Mouse (Mus musculus) embryonic facial prominence, embryonic 15.5 days (tissue): ENCODE measurements around the gene Ubxn1. TPM values are rescaled to one million over a fixed set of nuclear protein-coding genes. Genes with fewer than 3 reads are reported as not detected.

ENCODE experiments used
- ATAC-seq: fragments of 200-750 bp; cut with Nextera tagmentation; 2 replicates; pipeline ENCODE4 v1.8.0; 2017; ENCODE audit warnings: low read depth, moderate TSS enrichment; ENCODE audit not compliant: insufficient number of reproducible peaks, low FRiP score, low TSS enrichment
- H3K27ac ChIP-seq: fragments of 300-500 bp; sonication (generic); replicated peaks from 2 replicates; pipeline ENCODE4 v1.5.1; 2015; ENCODE audit warnings: mild to moderate bottlenecking, inconsistent platforms
- H3K27me3 ChIP-seq: fragments of 300-500 bp; sonication (generic); 2 replicates; pipeline ENCODE4 v1.6.1; 2015; ENCODE audit warnings: inconsistent platforms
- H3K36me3 ChIP-seq: fragments of 300-500 bp; sonication (generic); 2 replicates; pipeline ENCODE4 v1.6.1; 2015; ENCODE audit warnings: mild to moderate bottlenecking, inconsistent platforms
- H3K4me1 ChIP-seq: fragments of 300-500 bp; sonication (generic); 2 replicates; pipeline ENCODE4 v1.6.1; 2015; ENCODE audit warnings: inconsistent platforms
- H3K4me2 ChIP-seq: fragments of 300-500 bp; sonication (generic); replicated peaks from 2 replicates; pipeline ENCODE4 v1.6.1; 2015; ENCODE audit warnings: mild to moderate bottlenecking, inconsistent platforms
- H3K4me3 ChIP-seq: fragments of 300-500 bp; sonication (generic); replicated peaks from 2 replicates; pipeline ENCODE4 v1.5.1; 2015; ENCODE audit warnings: mild to moderate bottlenecking, inconsistent platforms
- H3K9ac ChIP-seq: fragments of 300-500 bp; sonication (generic); 2 replicates; pipeline ENCODE4 v1.6.1; 2015; ENCODE audit warnings: inconsistent platforms
- H3K9me3 ChIP-seq: fragments of 300-500 bp; sonication (generic); replicated peaks from 2 replicates; pipeline ENCODE4 v1.6.1; 2016; ENCODE audit warnings: inconsistent platforms
- WGBS: fragments of 180-500 bp; shearing (Covaris S2); methylation state at CpG from one replicate; pipeline ENCODE4 v1.1.7; 2015; 5-methylcytosine and 5-hydroxymethylcytosine counted together
- microRNA-seq: library from miRNA; unstranded; fragments of <30 nt; microRNA quantifications from one replicate; pipeline ENCODE4, GENCODE M21; 2016; ENCODE audit warnings: borderline number of aligned reads
- polyA plus RNA-seq: library from polyadenylated mRNA; unstranded; fragments of >200 nt; fragmentation: Nextera tagmentation; extraction: Ambion mirVana; gene quantifications from 2 replicates; pipeline ENCODE4 v1.2.1, GENCODE M21; 2015

The Ubxn1 gene
- polyA plus RNA-seq, 1 experiment from 2014 or later = 177 TPM

- H3K36me3 ChIP-seq = peaks cover 100% of the 10 kb centered on the region
These were observed 40.5 kb downstream of the Ubxn1 start for GRCm38 (mm10) chr19:8911810-8912209.

GRCm38 (mm10) chr19:8914212-8914611, 42.9 kb downstream of the Ubxn1 start:
- H3K27me3 ChIP-seq = no peaks in the 10 kb centered on the region
- H3K36me3 ChIP-seq = peaks cover 80% of the 10 kb centered on the region
- H3K4me3 ChIP-seq = no peak overlapping the region
- no peak overlapping the region for H3K4me2 ChIP-seq
- H3K9me3 ChIP-seq = no peaks in the 10 kb centered on the region
- no peak overlapping the region for H3K9ac ChIP-seq
- no peak overlapping the region for H3K27ac ChIP-seq
- 92% methylated on average over 3 of the region's 3 CpGs for WGBS
- H3K4me1 ChIP-seq = no peaks in the 10 kb centered on the region
- no peak for ATAC-seq

More at GRCm38 (mm10) chr19:8911810-8912209, 40.5 kb downstream of the Ubxn1 start:
- 93% methylated on average over 5 of the region's 5 CpGs for WGBS
- Histone ChIP-seq H3K4me1 (no peaks in the 10 kb centered on the region), H3K9me3 (no peaks in the 10 kb centered on the region), H3K27me3 (no peaks in the 10 kb centered on the region), H3K9ac (no peak overlapping the region), H3K4me3 (no peak overlapping the region), H3K27ac (no peak overlapping the region), H3K4me2 (no peak overlapping the region)
- ATAC-seq = no peak

DNA sequence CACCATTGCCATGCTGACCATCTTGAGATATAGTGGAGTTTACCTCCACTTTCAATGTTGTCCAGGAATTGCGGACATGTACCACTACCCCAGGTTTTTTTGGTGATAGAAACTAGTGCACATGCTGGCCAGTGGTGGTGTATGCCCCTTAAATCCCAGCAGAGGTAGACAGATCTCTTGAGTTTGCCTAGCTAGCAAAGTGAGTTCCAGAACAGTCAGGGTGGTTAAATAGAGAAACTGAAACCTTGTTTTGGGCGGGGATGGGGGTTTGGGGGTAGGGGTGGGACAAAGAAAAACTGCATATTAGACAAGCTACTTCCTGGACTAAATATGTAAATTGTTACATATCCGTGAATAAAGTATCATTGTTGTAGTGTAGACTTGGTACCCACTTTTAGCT, 47.7 kb downstream of the Ubxn1 start:
- WGBS = 89% methylated on average over 3 of the region's 3 CpGs
- Histone ChIP-seq H3K27me3 (no peaks in the 10 kb centered on the region), H3K36me3 (peaks cover 34% of the 10 kb centered on the region), H3K4me1 (peaks cover 20% of the 10 kb centered on the region), H3K27ac (no peak overlapping the region), H3K9me3 (no peaks in the 10 kb centered on the region), H3K4me3 (no peak overlapping the region), H3K9ac (no peak overlapping the region), H3K4me2 (no peak overlapping the region)
- ATAC-seq = no peak

DNA sequence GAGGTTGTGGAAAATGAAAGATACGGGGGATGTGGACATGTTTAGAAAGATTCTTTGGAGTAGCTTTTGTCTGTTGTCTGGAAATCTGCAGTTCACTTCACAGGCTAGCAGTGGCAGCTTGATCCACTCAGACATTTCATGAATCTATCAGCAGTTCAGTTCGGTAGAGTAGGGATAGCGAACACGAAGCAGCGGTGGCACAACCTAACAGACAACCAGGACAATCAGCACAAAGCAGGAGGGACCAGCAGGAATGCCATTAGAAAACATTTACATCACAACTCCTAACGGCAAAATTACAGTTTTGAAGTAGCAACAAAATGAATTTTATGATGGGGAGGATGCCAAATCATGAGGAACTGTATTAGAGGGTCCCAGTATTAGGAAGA, 48.4 kb downstream of the Ubxn1 start:
- 66% methylated on average over 6 of the region's 6 CpGs for WGBS
- peak overlapping the region; percentile 76 for H3K9ac ChIP-seq
- H3K27me3 ChIP-seq = no peaks in the 10 kb centered on the region
- peak overlapping the region; percentile 75 for H3K4me2 ChIP-seq
- ATAC-seq = no peak
- peak overlapping the region; percentile 94 for H3K27ac ChIP-seq
- peak overlapping the region; percentile 82 for H3K4me3 ChIP-seq
- peaks cover 28% of the 10 kb centered on the region for H3K36me3 ChIP-seq
- peaks cover 20% of the 10 kb centered on the region for H3K4me1 ChIP-seq
- no peaks in the 10 kb centered on the region for H3K9me3 ChIP-seq

DNA sequence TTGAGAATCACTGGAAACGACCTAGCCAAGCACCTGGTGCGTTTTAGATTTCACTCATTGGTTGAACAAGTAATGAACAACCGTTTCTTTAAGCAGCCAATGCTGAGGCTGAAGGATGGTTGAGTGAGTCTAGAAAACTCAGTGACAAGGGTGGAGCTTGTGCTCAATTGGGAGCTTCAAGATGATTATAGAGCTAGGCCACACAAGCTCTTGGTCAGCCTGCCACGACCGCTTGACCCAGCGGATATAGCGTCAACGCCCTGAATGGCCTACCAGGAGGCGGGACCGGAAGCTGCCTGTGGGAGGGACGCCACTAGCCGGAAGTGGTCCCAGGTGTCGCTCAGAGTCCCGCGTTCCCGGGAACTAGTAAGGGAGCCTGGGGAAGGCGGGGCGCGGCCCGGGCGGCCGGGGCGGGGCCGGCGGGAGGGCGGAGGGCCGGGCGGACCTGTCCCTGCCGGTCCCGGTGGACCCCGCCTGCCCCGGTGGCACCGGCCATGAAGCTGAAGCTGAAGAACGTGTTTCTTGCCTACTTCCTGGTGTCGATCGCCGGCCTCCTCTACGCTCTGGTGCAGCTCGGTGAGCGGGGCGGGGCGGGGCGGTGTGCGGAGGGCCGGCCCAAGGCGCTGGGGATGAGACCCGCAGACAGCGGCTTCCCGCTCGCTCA, 48.9 kb downstream of the Ubxn1 start, which contains the start of gene B3gat3:
Gene B3gat3, plus strand, starts transcription at position 302 of the 664 bp plus-strand sequence.
- Histone ChIP-seq H3K27me3 (no peaks in the 10 kb centered on the region), H3K4me2 (peak within 1 kb of the TSS; percentile 75), H3K9me3 (no peaks in the 10 kb centered on the region), H3K4me3 (peak within 1 kb of the TSS; percentile 82), H3K9ac (peak within 1 kb of the TSS; percentile 76), H3K27ac (peak within 1 kb of the TSS; percentile 94), H3K36me3 (peaks cover 22% of the 10 kb centered on the region), H3K4me1 (peaks cover 20% of the 10 kb centered on the region)
- 1% methylated on average over 49 of the region's 50 CpGs for WGBS
- ATAC-seq = peak; percentile 97

- Histone ChIP-seq H3K36me3 (peaks cover 22% of the 10 kb centered on the region), H3K9me3 (no peaks in the 10 kb centered on the region), H3K4me3 (peak overlapping the region; percentile 82), H3K4me2 (peak overlapping the region; percentile 75), H3K27ac (peak overlapping the region; percentile 94), H3K4me1 (peaks cover 20% of the 10 kb centered on the region), H3K9ac (peak overlapping the region; percentile 76), H3K27me3 (no peaks in the 10 kb centered on the region)
- no peak for ATAC-seq
- WGBS = under 1% methylated on average over 6 of the region's 6 CpGs
These were observed 49.6 kb downstream of the Ubxn1 start for GRCm38 (mm10) chr19:8920836-8921291.

GRCm38 (mm10) chr19:8921741-8922140, 50.4 kb downstream of the Ubxn1 start:
- Histone ChIP-seq H3K9ac (no peak overlapping the region), H3K36me3 (peaks cover 21% of the 10 kb centered on the region; the same call in 1 of the 2 replicates), H3K27ac (no peak overlapping the region), H3K4me3 (peak overlapping the region; percentile 82), H3K4me1 (peaks cover 20% of the 10 kb centered on the region), H3K9me3 (no peaks in the 10 kb centered on the region), H3K4me2 (peak overlapping the region; percentile 75), H3K27me3 (no peaks in the 10 kb centered on the region)
- no peak for ATAC-seq
- 49% methylated on average over 9 of the region's 9 CpGs for WGBS

Small RNA genes within 50 kb of the gene (microRNA-seq; reads per million reads assigned to microRNA genes)
- gene Mir5136 = not detected

Other genes starting within 250 kb of the Ubxn1 start
- gene Chrm1, start 207.7 kb upstream of the Ubxn1 start, polyA plus RNA-seq = 0.76 and 0.83 TPM in 2 replicates
- gene Slc3a2, start 148.1 kb upstream of the Ubxn1 start, polyA plus RNA-seq = 122 and 128 TPM in 2 replicates
- 89.0 and 90.8 TPM in 2 replicates for gene Wdr74, start 135.7 kb upstream of the Ubxn1 start, polyA plus RNA-seq
- 0.70 and 1.2 TPM in 2 replicates for gene 1700092M07Rik, start 130.8 kb upstream of the Ubxn1 start, polyA plus RNA-seq
- gene Stx5a, start 130.1 kb upstream of the Ubxn1 start, polyA plus RNA-seq = 168 and 175 TPM in 2 replicates
- 175 and 192 TPM in 2 replicates for gene Nxf1, start 114.4 kb upstream of the Ubxn1 start, polyA plus RNA-seq
- gene Tmem223, start 100.5 kb upstream of the Ubxn1 start, polyA plus RNA-seq = 172 and 173 TPM in 2 replicates
- gene Tmem179b, start 97.0 kb upstream of the Ubxn1 start, polyA plus RNA-seq = 82.8 and 88.3 TPM in 2 replicates
- 27.3 and 30.0 TPM in 2 replicates for gene Taf6l, start 85.1 kb upstream of the Ubxn1 start, polyA plus RNA-seq
- gene Polr2g, start 72.9 kb upstream of the Ubxn1 start, polyA plus RNA-seq = 153 and 160 TPM in 2 replicates
- gene Zbtb3, start 68.9 kb upstream of the Ubxn1 start, polyA plus RNA-seq = 5.6 and 5.9 TPM in 2 replicates
- gene Ttc9c, start 52.2 kb upstream of the Ubxn1 start, polyA plus RNA-seq = 53.0 and 58.4 TPM in 2 replicates
- 6.0 and 7.1 TPM in 2 replicates for gene Hnrnpul2, start 51.5 kb upstream of the Ubxn1 start, polyA plus RNA-seq
- gene AC129217.1, start 41.7 kb upstream of the Ubxn1 start, polyA plus RNA-seq = not detected in 2 replicates
- gene Bscl2, start 34.0 kb upstream of the Ubxn1 start, polyA plus RNA-seq = 68.8 and 78.0 TPM in 2 replicates
- 5.1 and 7.5 TPM in 2 replicates for gene Gng3, start 32.3 kb upstream of the Ubxn1 start, polyA plus RNA-seq
- 2.0 and 3.5 TPM in 2 replicates for gene Lrrn4cl, start 20.7 kb upstream of the Ubxn1 start, polyA plus RNA-seq
- gene Uqcc3, start 9.4 kb downstream of the Ubxn1 start, polyA plus RNA-seq = 63.3 and 65.1 TPM in 2 replicates
- 58.7 and 61.4 TPM in 2 replicates for gene Lbhd1, start 12.2 kb downstream of the Ubxn1 start, polyA plus RNA-seq
- gene Gm49403, start 12.4 kb downstream of the Ubxn1 start, polyA plus RNA-seq = not detected in 2 replicates
- 82.8 and 84.2 TPM in 2 replicates for gene 1810009A15Rik, start 17.4 kb downstream of the Ubxn1 start, polyA plus RNA-seq
- 0.24 TPM in 1 of 2 replicates, not detected in the other for gene Gm49416, start 17.4 kb downstream of the Ubxn1 start, polyA plus RNA-seq
- gene Ints5, start 21.5 kb downstream of the Ubxn1 start, polyA plus RNA-seq = 42.7 and 45.8 TPM in 2 replicates
- 99.0 and 104 TPM in 2 replicates for gene Ganab, start 26.6 kb downstream of the Ubxn1 start, polyA plus RNA-seq
- gene B3gat3, start 48.9 kb downstream of the Ubxn1 start, polyA plus RNA-seq = 51.5 and 53.3 TPM in 2 replicates
- 4.2 and 4.5 TPM in 2 replicates for gene Rom1, start 57.9 kb downstream of the Ubxn1 start, polyA plus RNA-seq
- 41.3 and 43.1 TPM in 2 replicates for gene Eml3, start 58.1 kb downstream of the Ubxn1 start, polyA plus RNA-seq
- gene Mta2, start 70.4 kb downstream of the Ubxn1 start, polyA plus RNA-seq = 155 and 156 TPM in 2 replicates
- gene Tut1, start 82.4 kb downstream of the Ubxn1 start, polyA plus RNA-seq = 31.0 and 32.8 TPM in 2 replicates
- gene Eef1g, start 95.5 kb downstream of the Ubxn1 start, polyA plus RNA-seq = 443 and 458 TPM in 2 replicates
- gene Ahnak, start 117.8 kb downstream of the Ubxn1 start, polyA plus RNA-seq = 71.9 and 92.4 TPM in 2 replicates
- 1.3 and 1.4 TPM in 2 replicates for gene Scgb1a1, start 216.5 kb downstream of the Ubxn1 start, polyA plus RNA-seq